Mouse (Mus musculus) kidney, adult 2 months (tissue): Measurements from ENCODE around the gene Tmem80. TPM values are rescaled to one million over a fixed set of nuclear protein-coding genes. Genes with fewer than 3 reads are reported as not detected.

Experiments used
- DNase-seq: peaks from one replicate; pipeline ENCODE4 v3.0.0; 2021
- H3K27ac ChIP-seq: fragments of 200-500 bp; 2 replicates; pipeline ENCODE4 v1.5.1; 2012; ENCODE audit warnings: low read depth, low read length, control low read depth, inconsistent platforms; ENCODE audit not compliant: insufficient read depth
- H3K27me3 ChIP-seq: fragments of 200-500 bp; replicated peaks from 2 replicates; pipeline ENCODE4 v1.6.1; 2012; ENCODE audit warnings: mild to moderate bottlenecking, moderate library complexity, low read length, inconsistent platforms; ENCODE audit not compliant: control insufficient read depth, insufficient read depth
- H3K36me3 ChIP-seq: fragments of 200-500 bp; 2 replicates; pipeline ENCODE4 v1.6.1; 2012; ENCODE audit warnings: mild to moderate bottlenecking, moderate library complexity, low read length, inconsistent platforms; ENCODE audit not compliant: control insufficient read depth, insufficient read depth
- H3K4me1 ChIP-seq: fragments of 200-500 bp; 2 replicates; pipeline ENCODE4 v1.6.1; 2011; ENCODE audit warnings: low read length; ENCODE audit not compliant: control insufficient read depth, insufficient read depth
- H3K4me3 ChIP-seq: fragments of 200-500 bp; 2 replicates; pipeline ENCODE4 v1.5.1; 2011; ENCODE audit warnings: mild to moderate bottlenecking, low read depth, low read length, control low read depth; ENCODE audit not compliant: insufficient read depth
- CTCF ChIP-seq: fragments of 200-500 bp; conservative IDR thresholded peaks from 2 replicates; pipeline ENCODE4 v1.5.1; 2011; ENCODE audit warnings: low read depth, mild to moderate bottlenecking, control low read depth, low read length, moderate library complexity, mixed read lengths; ENCODE audit not compliant: insufficient read depth, insufficient read length
- POLR2A ChIP-seq: fragments of 200-500 bp; IDR thresholded peaks from one replicate; pipeline ENCODE4 v1.6.1; 2011; ENCODE audit warnings: low read depth, low read length, control low read depth
- WGBS: fragments of 180-500 bp; shearing (Covaris S2); methylation state at CpG from one replicate; pipeline ENCODE4 v1.1.7; 2018; 5-methylcytosine and 5-hydroxymethylcytosine counted together
- polyA plus RNA-seq: library from polyadenylated mRNA; depleted of rRNA; stranded (reverse); fragments of >200 nt; gene quantifications from 2 replicates; pipeline ENCODE4 v1.2.3, GENCODE M21; 2012

The Tmem80 gene
- polyA plus RNA-seq, 1 experiment, result 53.7 TPM

- Histone ChIP-seq H3K4me3 (no peak overlapping the region), H3K27ac (no peak overlapping the region), H3K27me3 (no peaks in the 10 kb centered on the region), H3K4me1 (peaks cover 3% of the 10 kb centered on the region; the same call in 1 of the 2 replicates), H3K36me3 (no peaks in the 10 kb centered on the region)
- no peak for TF ChIP-seq CTCF
- no peak for TF ChIP-seq POLR2A
- peak; percentile 56 for DNase-seq
- WGBS, result 71% methylated on average over 1 of the region's 1 CpGs
These were observed 24.8 kb upstream of the Tmem80 start for GRCm38 (mm10) chr7:141302702-141303268.

- no peak overlapping the region for H3K27ac ChIP-seq
- no peaks in the 10 kb centered on the region for H3K36me3 ChIP-seq
- 55% methylated on average over 4 of the region's 4 CpGs for WGBS
- peaks cover 3% of the 10 kb centered on the region; the same call in 1 of the 2 replicates for H3K4me1 ChIP-seq
- TF ChIP-seq CTCF (no peak), POLR2A (no peak)
- H3K4me3 ChIP-seq, result no peak overlapping the region
- H3K27me3 ChIP-seq, result no peaks in the 10 kb centered on the region
- DNase-seq, result no peak
These were observed 23.0 kb upstream of the Tmem80 start for GRCm38 (mm10) chr7:141304537-141304936.

DNA sequence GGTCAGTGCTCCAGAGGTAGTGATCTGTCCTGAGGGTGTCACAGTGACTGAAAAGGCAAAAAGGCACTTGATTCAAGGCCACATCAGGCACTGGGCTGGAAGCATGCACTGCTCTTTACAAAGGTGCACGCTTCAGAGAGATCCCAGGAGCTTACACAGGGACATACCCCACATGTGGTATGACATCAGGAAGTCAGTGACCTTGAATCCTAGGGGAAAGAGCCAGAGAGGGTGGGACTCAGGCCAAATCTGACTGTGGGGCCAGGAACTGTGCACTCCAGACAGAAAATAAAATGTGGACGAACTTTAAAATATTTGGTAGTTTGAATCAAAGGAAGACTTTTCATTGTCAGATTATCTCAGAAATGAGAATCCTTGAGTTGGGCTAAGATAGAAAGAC is 13.1 kb upstream of the Tmem80 start:
- Histone ChIP-seq H3K4me1 (no peaks in the 10 kb centered on the region; the same call in 1 of the 2 replicates), H3K27me3 (no peaks in the 10 kb centered on the region), H3K36me3 (0 out of 2 replicates have a peak, but pooled peaks cover 1% of the 10 kb centered on the region), H3K27ac (no peak overlapping the region), H3K4me3 (no peak overlapping the region)
- 85% methylated on average over 2 of the region's 2 CpGs for WGBS
- TF ChIP-seq POLR2A (no peak), CTCF (no peak)
- no peak for DNase-seq

GRCm38 (mm10) chr7:141315076-141315475 is 12.5 kb upstream of the Tmem80 start:
- H3K4me1 ChIP-seq, result no peaks in the 10 kb centered on the region; the same call in 1 of the 2 replicates
- 89% methylated on average over 8 of the region's 8 CpGs for WGBS
- no peak for DNase-seq
- no peak overlapping the region for H3K4me3 ChIP-seq
- H3K27ac ChIP-seq, result no peak overlapping the region
- H3K36me3 ChIP-seq, result 0 out of 2 replicates have a peak, but pooled peaks cover 1% of the 10 kb centered on the region
- no peaks in the 10 kb centered on the region for H3K27me3 ChIP-seq
- no peak for TF ChIP-seq POLR2A
- no peak for TF ChIP-seq CTCF

DNA sequence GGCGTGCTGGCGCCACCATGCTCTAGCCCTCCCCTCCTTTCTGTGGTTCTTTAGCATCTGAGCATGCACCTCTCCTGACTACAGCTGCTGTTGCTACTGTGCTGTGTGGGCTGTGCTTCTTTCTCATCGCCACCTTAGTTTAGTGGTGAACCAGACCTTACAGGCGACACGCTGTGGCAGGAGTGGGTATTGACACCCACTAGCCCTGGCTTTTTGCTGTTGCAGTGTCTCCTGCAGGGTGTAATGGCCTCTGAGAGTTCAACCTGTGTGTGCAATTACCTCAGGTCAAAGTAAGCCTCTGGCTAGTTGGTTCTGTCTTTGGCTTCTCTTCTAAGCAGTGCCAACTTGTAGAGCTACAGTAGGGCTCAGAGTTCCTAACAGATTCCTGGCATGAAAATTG is 11.6 kb upstream of the Tmem80 start:
- H3K27ac ChIP-seq, result no peak overlapping the region
- TF ChIP-seq CTCF (peak; percentile 94), POLR2A (no peak)
- H3K36me3 ChIP-seq, result peaks cover 5% of the 10 kb centered on the region; the same call in 1 of the 2 replicates
- DNase-seq, result peak; percentile 91
- no peak overlapping the region for H3K4me3 ChIP-seq
- H3K27me3 ChIP-seq, result no peaks in the 10 kb centered on the region
- no peaks in the 10 kb centered on the region; the same call in 1 of the 2 replicates for H3K4me1 ChIP-seq
- 57% methylated on average over 5 of the region's 5 CpGs for whole genome bisulfite sequencing

- Histone ChIP-seq H3K27me3 (no peaks in the 10 kb centered on the region), H3K4me3 (no peak overlapping the region), H3K36me3 (peaks cover 4% of the 10 kb centered on the region; the same call in 1 of the 2 replicates), H3K27ac (no peak overlapping the region), H3K4me1 (no peaks in the 10 kb centered on the region; the same call in 1 of the 2 replicates)
- peak; percentile 55 for DNase-seq
- WGBS, result 41% methylated on average over 1 of the region's 1 CpGs
- TF ChIP-seq CTCF (no peak), POLR2A (no peak)
These were observed 9.9 kb upstream of the Tmem80 start for GRCm38 (mm10) chr7:141317619-141318132.

GRCm38 (mm10) chr7:141319446-141319845 is 8.1 kb upstream of the Tmem80 start:
- no peaks in the 10 kb centered on the region for H3K27me3 ChIP-seq
- peaks cover 4% of the 10 kb centered on the region; the same call in 1 of the 2 replicates for H3K36me3 ChIP-seq
- no peak overlapping the region for H3K27ac ChIP-seq
- no peak for TF ChIP-seq CTCF
- no peak for TF ChIP-seq POLR2A
- 64% methylated on average over 2 of the region's 2 CpGs for WGBS
- no peak for DNase-seq
- no peak overlapping the region for H3K4me3 ChIP-seq
- peaks cover 2% of the 10 kb centered on the region; the same call in 1 of the 2 replicates for H3K4me1 ChIP-seq
